Mouse (Mus musculus) gastrocnemius, postnatal 25 days (tissue): ENCODE measurements around the gene Trip4. TPM values are rescaled to one million over a fixed set of nuclear protein-coding genes. Genes with fewer than 3 reads are reported as not detected.
A peak's percentile ranks its signal among the peaks of the same experiment; 100 is the strongest.

Source experiments
- DNase-seq: peaks from one replicate; pipeline ENCODE4 v3.0.0; 2022
- long read RNA-seq, 2 experiments: library from polyadenylated mRNA; stranded (forward); transcript quantifications; one replicate each; pipeline ENCODE4 v2.0.0; 2021
- total RNA-seq, 2 experiments: library from RNA; stranded (reverse); gene quantifications; 1 replicate in 1 of 2; 2 replicates in 1 of 2; pipeline ENCODE4 v1.2.3; 2021

Gene Trip4
- 10 to 100 TPM; 11.8 to 13.1 TPM for total RNA-seq
- long read RNA-seq, experiment 1, partial matches to known transcripts, result 0 of 13 reads
- long read RNA-seq, experiment 1, other reads (novel, unspliced or antisense), result 9 of 13 reads
- long read RNA-seq, experiment 2, transcript Trip4-201 (13 exons, 1,999 nt), result major isoform, 7 of 16 reads
- long read RNA-seq, experiment 2, partial matches to known transcripts, result 1 of 16 reads
- long read RNA-seq, experiment 2, other reads (novel, unspliced or antisense), result 7 of 16 reads

GRCm38 (mm10) chr9:65908394-65909300, at the start of gene Trip4, which contains the start of gene Csnk1g1:
Gene Trip4 (minus strand): TSS chr9:65908794.
Gene Csnk1g1 (plus strand): TSS chr9:65908924.
- peak; percentile 97 for DNase-seq

GRCm38 (mm10) chr9:65951082-65951587, 42.5 kb upstream of the Trip4 start:
- DNase-seq, result peak; percentile 6

DNA sequence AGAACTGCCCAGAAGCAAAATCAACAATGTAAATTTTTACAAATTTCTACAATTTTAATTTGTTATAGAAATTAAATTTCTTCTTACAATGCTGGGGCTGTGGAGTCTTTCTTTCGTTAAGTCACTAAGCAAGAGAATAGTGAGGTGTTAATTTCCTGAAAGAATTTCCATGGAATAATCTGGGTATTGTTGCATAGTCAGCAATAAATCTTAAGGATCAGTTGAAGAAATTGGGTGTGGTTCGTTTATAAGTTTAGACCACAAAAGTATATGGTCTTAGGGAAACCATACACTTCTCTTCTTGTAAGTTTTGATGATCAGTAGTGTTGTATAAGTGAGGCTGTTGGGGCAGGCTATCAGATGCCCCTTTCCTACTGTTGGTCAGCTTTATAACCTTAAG, 29.0 kb upstream of the Trip4 start:
- DNase-seq, result no peak

DNA sequence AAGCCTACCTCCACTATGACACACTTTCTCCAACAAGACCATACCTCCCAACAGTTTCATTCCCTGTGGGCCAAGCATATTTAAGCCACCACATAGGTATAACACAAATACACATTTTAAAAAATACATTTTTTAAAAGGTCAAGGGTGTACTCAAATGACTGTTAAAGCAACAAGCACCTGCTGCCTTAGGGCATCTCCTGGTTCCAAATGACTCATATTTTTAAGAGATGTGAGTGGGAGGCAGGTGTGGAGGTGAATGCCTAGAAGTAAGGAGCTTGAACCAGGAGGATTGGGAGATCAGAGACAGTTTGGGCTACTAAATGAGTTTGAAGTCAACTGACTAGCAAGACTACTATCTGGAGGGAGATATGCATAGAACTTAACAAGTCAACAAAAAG, 21.2 kb upstream of the Trip4 start:
- DNase-seq, result no peak

DNA sequence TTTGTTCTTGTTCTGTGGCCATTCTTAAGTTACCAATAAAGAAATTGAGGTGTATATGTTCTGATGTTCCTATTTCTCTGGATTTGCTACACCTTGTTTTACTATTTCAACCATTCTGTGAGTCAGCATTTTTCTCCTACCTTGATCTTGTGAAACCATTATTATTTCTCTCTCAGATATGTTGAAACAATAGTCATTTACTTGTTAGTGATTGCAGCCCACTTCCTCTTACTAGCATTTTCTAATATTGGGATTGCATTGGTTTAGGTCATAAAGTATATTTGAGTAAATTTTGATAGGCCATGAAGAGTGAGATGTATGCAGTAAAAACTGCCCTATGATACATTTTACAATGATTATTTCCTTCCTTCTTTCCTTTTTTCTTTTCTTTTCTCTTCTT, 19.9 kb upstream of the Trip4 start:
- DNase-seq, result no peak

GRCm38 (mm10) chr9:65917015-65917414, 8.4 kb upstream of the Trip4 start:
- no peak for DNase-seq

GRCm38 (mm10) chr9:65913976-65914375, 5.4 kb upstream of the Trip4 start:
- DNase-seq, result no peak

DNA sequence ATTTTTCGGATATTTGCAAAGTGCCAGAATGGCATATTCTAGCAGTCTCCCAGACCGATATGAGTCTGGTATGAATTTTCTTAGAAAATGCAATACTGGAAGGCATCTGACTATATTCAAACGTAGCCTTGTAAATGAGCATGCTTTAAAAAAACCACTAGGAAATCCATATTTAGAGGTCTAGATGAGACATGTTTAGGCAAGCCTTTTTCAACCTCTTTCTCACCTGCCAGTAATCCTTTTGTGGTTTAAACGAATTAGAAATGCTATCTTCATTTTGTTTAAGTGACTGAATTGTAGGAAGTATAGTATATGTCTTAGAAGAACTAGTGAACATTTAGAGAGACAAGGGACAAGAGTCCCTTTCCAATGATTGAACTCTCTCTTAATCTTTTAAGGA, 1.2 kb upstream of the Trip4 start:
- no peak for DNase-seq

DNA sequence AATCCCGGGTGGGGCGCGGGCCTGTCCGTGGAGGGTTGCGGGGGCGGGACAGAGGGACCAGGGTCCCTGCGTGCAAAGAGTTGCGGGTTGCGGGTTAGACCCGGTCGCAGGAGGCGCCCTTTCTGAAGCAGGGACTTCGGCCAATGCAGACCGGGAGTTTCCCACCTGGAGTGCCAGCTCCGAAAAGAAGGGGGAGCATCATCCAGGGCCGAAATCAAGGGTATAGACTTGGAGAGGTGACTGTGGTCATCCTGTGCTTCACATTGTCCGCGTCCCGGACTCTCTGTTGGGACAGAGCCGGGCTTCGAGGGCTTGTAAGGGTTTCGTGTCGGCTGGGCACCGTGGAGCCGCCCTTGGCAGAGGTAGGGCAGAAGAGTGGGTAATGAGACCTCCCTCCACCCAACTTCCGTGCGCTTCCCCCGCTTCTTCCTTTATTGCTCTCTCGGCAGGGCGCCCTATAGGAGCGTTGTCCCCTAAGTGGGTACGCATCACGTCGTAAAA, 757 bp upstream of the Trip4 start:
- DNase-seq, result no peak

- no peak for DNase-seq
Observed at GRCm38 (mm10) chr9:65903419-65903818, 5.2 kb downstream of the Trip4 start.

- DNase-seq, result no peak
Observed at GRCm38 (mm10) chr9:65902879-65903278, 5.7 kb downstream of the Trip4 start.

DNA sequence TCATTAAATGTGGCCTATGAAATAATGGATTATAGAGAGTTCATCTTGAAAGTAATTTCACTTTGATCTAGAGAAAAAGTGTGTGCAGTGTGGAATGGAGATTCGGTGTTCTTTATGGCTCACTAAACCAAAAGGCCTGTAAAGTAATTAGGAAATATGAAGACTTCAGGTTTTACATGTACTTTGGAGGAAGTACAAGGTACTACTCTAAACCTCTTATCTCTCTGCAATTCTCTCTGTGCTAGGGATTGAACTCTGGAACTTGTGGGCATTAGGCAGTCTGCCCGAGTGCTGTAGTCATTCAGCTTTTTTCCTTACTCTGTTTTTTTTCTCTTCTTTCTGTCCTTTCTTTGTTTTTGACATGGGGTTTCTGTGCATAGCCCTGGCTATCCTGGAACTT, 11.6 kb downstream of the Trip4 start:
- DNase-seq, result no peak

- DNase-seq, result no peak
Observed at GRCm38 (mm10) chr9:65891126-65891525, 17.5 kb downstream of the Trip4 start.

DNA sequence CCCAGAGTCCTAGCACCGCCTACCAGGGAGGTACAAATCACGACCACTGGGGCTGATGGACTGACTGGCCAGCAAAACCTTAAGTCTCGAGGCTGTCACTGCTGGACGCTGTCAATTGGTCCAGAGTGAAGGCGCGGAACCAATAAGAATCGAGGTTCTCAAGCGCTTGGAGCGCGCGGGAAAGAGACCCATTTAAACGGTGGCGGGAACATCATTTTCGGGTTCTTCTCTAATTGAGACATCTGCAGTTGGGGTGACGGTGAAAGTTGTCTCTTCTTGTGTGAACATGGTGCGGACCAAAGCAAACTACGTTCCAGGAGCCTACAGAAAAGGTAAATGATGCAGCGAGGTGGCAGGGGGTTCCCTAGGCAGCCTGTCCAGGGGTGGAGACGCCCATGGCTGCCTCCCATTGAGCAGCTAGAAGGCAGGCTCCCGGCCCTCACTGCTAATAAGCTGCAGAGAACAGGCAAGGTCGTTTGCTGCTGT, 18.4 kb downstream of the Trip4 start, which contains the start of gene Pclaf:
Gene Pclaf, plus strand, starts transcription at position 95 of the 486 bp plus-strand sequence.
- peak; percentile 66 for DNase-seq

DNA sequence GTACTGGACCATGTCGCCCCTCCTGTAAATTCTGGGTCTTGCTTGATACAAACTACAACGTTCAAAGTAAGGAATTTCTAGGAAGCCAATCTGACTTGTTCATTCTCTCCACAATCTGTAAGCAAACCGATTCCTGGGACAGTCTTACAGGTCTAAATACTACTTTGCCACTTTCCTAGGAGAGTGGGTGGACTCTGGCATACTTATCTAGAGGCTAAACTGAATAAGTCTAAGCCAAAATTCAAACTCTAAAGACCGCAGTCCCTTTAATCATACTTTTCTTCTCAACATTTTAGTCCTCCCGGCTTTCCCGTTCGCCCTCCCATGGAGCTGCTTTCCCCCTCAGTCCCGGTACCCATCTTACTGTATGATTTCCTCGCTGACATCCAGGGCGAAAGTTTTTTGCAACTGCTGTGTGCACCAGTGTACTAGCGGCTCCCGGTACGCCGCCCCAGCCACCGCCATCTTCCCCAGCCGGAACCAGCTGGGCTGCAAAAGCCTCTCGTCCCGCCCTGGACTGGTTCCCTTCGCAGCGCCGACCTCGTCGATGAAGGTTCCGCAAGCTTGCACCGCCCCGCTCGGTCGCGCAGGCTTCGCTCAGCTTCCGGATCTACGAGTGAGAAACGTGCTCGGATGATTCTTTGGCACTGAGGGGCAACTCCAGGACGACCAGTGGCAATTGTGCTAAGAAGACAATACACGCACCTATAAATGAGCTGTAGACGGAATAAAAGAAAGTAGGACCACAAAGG, 23.9 kb downstream of the Trip4 start:
- peak; percentile 87 for DNase-seq

DNA sequence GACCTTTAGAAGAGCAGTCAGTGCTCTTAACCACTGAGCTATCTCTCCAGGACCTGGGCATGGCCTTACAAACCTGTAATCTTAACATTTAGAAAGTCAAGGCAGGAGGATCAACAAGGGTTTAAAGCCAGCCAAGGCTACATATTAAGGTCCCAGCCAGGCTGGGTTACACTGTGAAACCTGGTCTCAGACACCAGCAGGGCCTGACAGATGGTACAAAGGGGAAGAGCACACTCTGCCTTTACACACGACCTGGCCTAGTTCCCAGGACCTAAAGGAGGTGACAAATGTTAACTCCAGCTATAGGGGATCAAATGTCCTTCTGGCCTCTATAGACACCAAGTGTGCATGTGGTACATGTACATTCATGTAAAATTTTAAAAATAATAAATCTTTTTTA, 48.9 kb downstream of the Trip4 start:
- no peak for DNase-seq

- no peak for DNase-seq
Observed at GRCm38 (mm10) chr9:65850203-65850602, 58.4 kb downstream of the Trip4 start.

DNA sequence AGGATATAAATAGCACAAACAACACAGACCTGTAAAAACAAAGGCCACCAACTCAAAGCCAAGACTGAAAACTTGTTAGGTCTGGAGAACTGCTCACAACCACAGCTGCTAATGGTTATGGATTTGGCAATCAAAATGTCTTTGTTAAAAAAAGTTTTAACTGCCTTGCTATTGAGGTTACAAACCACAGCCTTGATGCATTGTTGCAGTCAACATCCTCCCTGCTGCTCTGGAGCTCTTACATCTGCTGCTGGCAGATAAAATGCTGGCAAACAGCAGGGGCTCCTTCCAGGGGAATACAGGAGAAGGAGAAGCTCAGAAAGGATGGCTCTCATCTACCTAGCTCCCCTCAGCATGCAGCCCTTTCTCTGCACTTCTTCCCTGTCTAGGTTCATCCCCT, 60.4 kb downstream of the Trip4 start:
- DNase-seq, result peak; percentile 12

GRCm38 (mm10) chr9:65844421-65845165, 64.0 kb downstream of the Trip4 start:
- DNase-seq, result no peak

DNA sequence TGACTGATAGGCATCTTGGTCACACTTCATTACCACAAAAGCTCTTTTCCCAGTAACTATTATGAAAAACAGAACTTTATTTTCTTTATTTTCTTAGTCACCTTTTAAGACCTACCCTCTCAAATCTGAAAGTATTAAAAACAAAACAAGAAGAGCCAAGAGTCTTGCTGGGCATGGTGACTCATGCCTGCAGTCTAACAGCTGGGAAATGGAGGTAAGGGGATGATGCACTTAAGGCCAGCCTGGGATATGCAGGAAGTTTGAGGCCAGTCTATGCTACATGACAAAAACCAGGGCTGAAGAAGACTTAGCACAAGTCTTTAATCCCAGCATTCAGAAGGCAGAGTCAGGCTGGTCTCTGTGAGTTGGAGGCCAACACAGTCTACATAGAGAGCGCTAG, 68.8 kb downstream of the Trip4 start:
- DNase-seq, result no peak

- DNase-seq, result no peak
Observed at GRCm38 (mm10) chr9:65836916-65837315, 71.7 kb downstream of the Trip4 start.
